Mouse (Mus musculus): ENCODE measurements at regions not wholly inside any gene's neighbourhood (a gene's known extent, or its start where the extent isn't known, plus 50 kb on each side); places are given as distances from the start of the nearest gene placed in this dataset.
A peak's percentile ranks its signal among the peaks of the same experiment; 100 is the strongest.
"Not testable (repeated sequence)": the region's sequence is repeated elsewhere in the genome, so short reads cannot be mapped to it uniquely, and the experiment has no call there.

DNA sequence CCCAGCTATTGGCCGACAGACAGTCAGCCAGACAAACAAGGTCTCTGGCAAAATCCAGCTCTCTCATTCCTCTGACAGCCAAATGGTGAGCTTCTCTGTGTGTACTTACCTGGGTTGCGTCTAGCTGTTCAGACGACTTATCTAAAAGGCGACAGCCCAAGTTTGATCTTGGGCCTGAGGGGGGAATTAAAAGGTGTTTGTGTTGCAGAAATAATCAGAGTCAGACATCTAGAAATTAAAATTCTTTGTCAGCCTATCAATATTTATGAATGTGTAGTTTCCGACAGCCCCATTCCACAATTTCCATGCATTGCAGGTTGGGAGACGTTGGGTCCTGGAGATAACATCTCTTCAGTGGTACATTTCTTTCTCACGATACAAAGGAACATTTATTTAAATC lies 128.9 kb upstream of the Nudt7 start:
- no peak overlapping the region for H3K4me3 ChIP-seq (ENCODE audit: low read length)
- H3K27ac ChIP-seq (ENCODE audit: low read length), result no peak overlapping the region
- H3K36me3 ChIP-seq (ENCODE audit: control insufficient read depth, insufficient read depth), result no peaks in the 10 kb centered on the region
- no peak for ATAC-seq (replicated peaks; ENCODE audit: extremely low read depth, insufficient read depth, low FRiP score)
- H3K9me3 ChIP-seq (replicated peaks; ENCODE audit: control insufficient read depth, low read length), result no peaks in the 10 kb centered on the region
- H3K4me2 ChIP-seq (ENCODE audit: low read depth, low read length), result no peak overlapping the region
- no peak overlapping the region for H3K9ac ChIP-seq (ENCODE audit: low read length)
- H3K27me3 ChIP-seq (ENCODE audit: control insufficient read depth, insufficient read depth, low read length), result no peaks in the 10 kb centered on the region
- no peaks in the 10 kb centered on the region for H3K4me1 ChIP-seq (ENCODE audit: control insufficient read depth, insufficient read depth, low read length)
- 70% methylated on average over 7 of the region's 7 CpGs for WGBS

DNA sequence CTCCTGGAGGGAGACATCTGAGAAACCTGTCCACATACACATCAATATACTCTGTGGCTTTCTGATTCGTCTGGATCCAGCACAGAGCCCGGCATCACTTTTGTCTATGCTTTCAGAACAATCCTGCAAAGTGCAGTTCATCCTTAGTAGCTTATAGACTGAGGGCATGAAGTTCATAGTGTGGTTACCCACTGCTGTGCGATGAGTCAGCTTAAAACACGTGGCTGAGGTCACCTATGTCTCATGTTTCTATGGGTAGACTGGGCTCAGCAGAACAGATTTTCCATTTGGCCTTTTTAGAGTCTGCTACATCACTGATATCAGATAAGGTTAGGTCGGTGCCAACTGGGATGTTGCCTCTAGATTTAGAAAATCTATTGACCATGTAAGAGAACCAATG lies 126.8 kb upstream of the Nudt7 start:
- no peak overlapping the region for H3K4me3 ChIP-seq (ENCODE audit: low read length)
- no peaks in the 10 kb centered on the region for H3K9me3 ChIP-seq (replicated peaks; ENCODE audit: control insufficient read depth, low read length)
- 79% methylated on average over 5 of the region's 5 CpGs for WGBS
- H3K4me1 ChIP-seq (ENCODE audit: control insufficient read depth, insufficient read depth, low read length), result no peaks in the 10 kb centered on the region
- no peaks in the 10 kb centered on the region for H3K36me3 ChIP-seq (ENCODE audit: control insufficient read depth, insufficient read depth)
- H3K27ac ChIP-seq (ENCODE audit: low read length), result no peak overlapping the region
- H3K4me2 ChIP-seq (ENCODE audit: low read depth, low read length), result no peak overlapping the region
- no peak for ATAC-seq (replicated peaks; ENCODE audit: extremely low read depth, insufficient read depth, low FRiP score)
- no peaks in the 10 kb centered on the region for H3K27me3 ChIP-seq (ENCODE audit: control insufficient read depth, insufficient read depth, low read length)
- no peak overlapping the region for H3K9ac ChIP-seq (ENCODE audit: low read length)

DNA sequence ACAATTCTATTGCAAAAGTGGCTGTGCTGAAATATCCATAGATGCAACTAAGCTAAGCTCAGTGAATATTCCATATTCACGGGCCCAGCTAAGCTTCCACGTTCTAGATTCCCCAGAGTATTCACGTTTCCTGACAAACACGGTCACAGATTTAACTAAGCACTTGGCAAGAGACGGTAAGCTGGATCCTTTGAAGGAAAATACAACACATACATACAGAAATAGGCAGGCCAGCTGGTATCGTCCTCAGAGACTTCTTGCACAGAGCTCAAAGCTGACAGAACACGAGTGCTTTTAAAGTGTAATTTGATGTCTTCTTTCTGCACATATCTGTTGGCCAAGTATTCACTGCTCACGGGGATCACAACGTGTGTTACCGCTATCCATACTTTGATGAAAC lies 126.3 kb upstream of the Nudt7 start:
- H3K4me2 ChIP-seq (ENCODE audit: low read depth, low read length), result no peak overlapping the region
- no peaks in the 10 kb centered on the region for H3K9me3 ChIP-seq (replicated peaks; ENCODE audit: control insufficient read depth, low read length)
- no peak for ATAC-seq (replicated peaks; ENCODE audit: extremely low read depth, insufficient read depth, low FRiP score)
- 59% methylated on average over 10 of the region's 10 CpGs for WGBS
- H3K4me3 ChIP-seq (ENCODE audit: low read length), result no peak overlapping the region
- H3K27me3 ChIP-seq (ENCODE audit: control insufficient read depth, insufficient read depth, low read length), result no peaks in the 10 kb centered on the region
- no peak overlapping the region for H3K27ac ChIP-seq (ENCODE audit: low read length)
- no peaks in the 10 kb centered on the region for H3K4me1 ChIP-seq (ENCODE audit: control insufficient read depth, insufficient read depth, low read length)
- no peaks in the 10 kb centered on the region for H3K36me3 ChIP-seq (ENCODE audit: control insufficient read depth, insufficient read depth)
- no peak overlapping the region for H3K9ac ChIP-seq (ENCODE audit: low read length)

DNA sequence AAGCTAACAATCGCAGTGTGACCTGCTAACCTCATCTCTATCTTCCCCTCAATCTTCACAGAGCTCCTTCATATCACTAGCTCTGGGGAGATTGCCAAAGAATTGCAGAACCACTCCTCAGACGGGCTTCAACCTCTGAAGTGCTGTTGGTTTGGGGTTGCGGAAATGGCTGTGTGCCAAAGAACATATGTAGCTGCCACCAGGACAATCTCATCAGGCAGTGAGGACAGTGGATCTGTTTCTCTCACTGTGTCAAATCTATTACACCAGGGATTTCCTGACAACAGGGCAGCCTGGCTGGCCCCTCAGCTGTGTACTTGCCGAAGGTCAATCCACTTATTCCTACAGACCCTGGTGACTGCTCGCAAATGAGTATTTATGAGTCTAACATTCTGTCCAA lies 115.0 kb upstream of the Nudt7 start:
- Histone ChIP-seq H3K27me3 (ENCODE audit: control insufficient read depth, insufficient read depth, low read length) (no peaks in the 10 kb centered on the region), H3K36me3 (ENCODE audit: control insufficient read depth, insufficient read depth) (no peaks in the 10 kb centered on the region), H3K4me1 (ENCODE audit: control insufficient read depth, insufficient read depth, low read length) (peaks cover 11% of the 10 kb centered on the region), H3K9ac (ENCODE audit: low read length) (no peak overlapping the region), H3K9me3 (replicated peaks; ENCODE audit: control insufficient read depth, low read length) (no peaks in the 10 kb centered on the region), H3K27ac (ENCODE audit: low read length) (peak overlapping the region; percentile 40), H3K4me2 (ENCODE audit: low read depth, low read length) (peak overlapping the region; percentile 34), H3K4me3 (ENCODE audit: low read length) (no peak overlapping the region)
- WGBS, result 8% methylated on average over 5 of the region's 5 CpGs
- peak; percentile 92 for ATAC-seq (replicated peaks; ENCODE audit: extremely low read depth, insufficient read depth, low FRiP score)

DNA sequence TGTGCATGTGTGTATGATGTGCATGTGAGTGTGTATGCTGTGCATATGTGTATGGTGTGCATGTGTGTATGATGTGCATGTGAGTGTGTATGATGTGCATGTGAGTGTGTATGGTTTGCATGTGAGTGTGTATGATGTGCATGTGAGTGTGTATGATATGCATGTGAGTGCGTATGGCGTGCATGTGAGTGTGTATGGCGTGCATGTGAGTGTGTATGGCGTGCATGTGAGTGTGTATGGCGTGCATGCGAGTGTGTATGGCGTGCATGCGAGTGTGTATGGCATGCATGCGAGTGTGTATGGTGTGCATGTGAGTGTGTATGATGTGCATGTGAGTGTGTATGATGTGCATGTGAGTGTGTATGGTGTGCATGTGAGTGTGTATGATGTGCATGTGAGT lies 103.2 kb upstream of the Nudt7 start:
- not testable (repeated sequence) for H3K9me3 ChIP-seq (replicated peaks; ENCODE audit: control insufficient read depth, low read length); H3K27me3 ChIP-seq (ENCODE audit: control insufficient read depth, insufficient read depth, low read length); H3K4me3 ChIP-seq (ENCODE audit: low read length); ATAC-seq (replicated peaks; ENCODE audit: extremely low read depth, insufficient read depth, low FRiP score); H3K27ac ChIP-seq (ENCODE audit: low read length); H3K36me3 ChIP-seq (ENCODE audit: control insufficient read depth, insufficient read depth); H3K4me2 ChIP-seq (ENCODE audit: low read depth, low read length); H3K4me1 ChIP-seq (ENCODE audit: control insufficient read depth, insufficient read depth, low read length); H3K9ac ChIP-seq (ENCODE audit: low read length)
- 94% methylated on average over 9 of the region's 9 CpGs for WGBS

DNA sequence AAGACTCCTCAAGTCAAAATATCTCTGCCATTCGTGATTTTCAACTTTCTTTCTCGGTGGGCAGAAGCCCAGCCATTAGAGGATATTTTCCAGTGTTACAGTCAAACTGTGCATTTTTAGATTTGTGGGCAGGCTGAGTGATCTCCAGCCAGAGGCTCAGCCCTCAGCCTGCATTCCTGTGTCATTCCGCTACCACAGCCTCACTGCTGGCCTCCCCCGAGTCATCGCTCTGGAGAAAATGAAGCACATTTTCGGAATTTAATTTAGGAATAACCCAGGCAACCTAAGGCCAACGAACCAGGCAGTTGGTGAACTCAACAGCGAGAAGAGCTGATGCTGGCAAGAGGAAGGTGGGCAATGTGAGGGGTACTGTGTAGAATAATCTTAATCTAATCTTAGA lies 80.9 kb upstream of the Nudt7 start:
- H3K36me3 ChIP-seq (ENCODE audit: control insufficient read depth, insufficient read depth), result no peaks in the 10 kb centered on the region
- WGBS, result 66% methylated on average over 8 of the region's 8 CpGs
- H3K4me3 ChIP-seq (ENCODE audit: low read length), result no peak overlapping the region
- ATAC-seq (replicated peaks; ENCODE audit: extremely low read depth, insufficient read depth, low FRiP score), result no peak
- no peak overlapping the region for H3K9ac ChIP-seq (ENCODE audit: low read length)
- no peaks in the 10 kb centered on the region for H3K4me1 ChIP-seq (ENCODE audit: control insufficient read depth, insufficient read depth, low read length)
- no peaks in the 10 kb centered on the region for H3K27me3 ChIP-seq (ENCODE audit: control insufficient read depth, insufficient read depth, low read length)
- no peak overlapping the region for H3K4me2 ChIP-seq (ENCODE audit: low read depth, low read length)
- no peaks in the 10 kb centered on the region for H3K9me3 ChIP-seq (replicated peaks; ENCODE audit: control insufficient read depth, low read length)
- H3K27ac ChIP-seq (ENCODE audit: low read length), result no peak overlapping the region

DNA sequence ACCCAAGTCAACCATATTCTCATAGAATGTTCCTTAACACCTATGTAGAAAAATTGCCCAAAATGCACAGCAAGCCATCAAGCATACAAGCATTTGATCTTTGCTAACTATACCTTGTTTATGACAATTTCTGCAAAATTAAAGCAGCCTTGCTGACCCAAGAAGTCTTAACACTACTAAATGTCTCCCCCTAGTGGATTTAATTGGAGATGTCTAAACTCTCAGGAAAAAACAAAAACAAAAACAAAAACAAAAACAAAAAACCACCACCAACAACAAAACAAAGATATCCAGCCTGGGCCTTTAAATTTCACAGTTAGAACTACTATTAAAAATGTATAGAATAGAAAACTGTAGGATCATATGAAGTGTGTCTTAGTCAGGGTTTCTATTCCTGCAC lies 69.8 kb upstream of the Nudt7 start:
- ATAC-seq (replicated peaks; ENCODE audit: extremely low read depth, insufficient read depth, low FRiP score), result no peak
- no peak overlapping the region for H3K4me3 ChIP-seq (ENCODE audit: low read length)
- H3K27me3 ChIP-seq (ENCODE audit: control insufficient read depth, insufficient read depth, low read length), result no peaks in the 10 kb centered on the region
- no peaks in the 10 kb centered on the region for H3K36me3 ChIP-seq (ENCODE audit: control insufficient read depth, insufficient read depth)
- H3K27ac ChIP-seq (ENCODE audit: low read length), result no peak overlapping the region
- H3K9ac ChIP-seq (ENCODE audit: low read length), result no peak overlapping the region
- H3K9me3 ChIP-seq (replicated peaks; ENCODE audit: control insufficient read depth, low read length), result no peaks in the 10 kb centered on the region
- no peaks in the 10 kb centered on the region for H3K4me1 ChIP-seq (ENCODE audit: control insufficient read depth, insufficient read depth, low read length)
- no peak overlapping the region for H3K4me2 ChIP-seq (ENCODE audit: low read depth, low read length)

DNA sequence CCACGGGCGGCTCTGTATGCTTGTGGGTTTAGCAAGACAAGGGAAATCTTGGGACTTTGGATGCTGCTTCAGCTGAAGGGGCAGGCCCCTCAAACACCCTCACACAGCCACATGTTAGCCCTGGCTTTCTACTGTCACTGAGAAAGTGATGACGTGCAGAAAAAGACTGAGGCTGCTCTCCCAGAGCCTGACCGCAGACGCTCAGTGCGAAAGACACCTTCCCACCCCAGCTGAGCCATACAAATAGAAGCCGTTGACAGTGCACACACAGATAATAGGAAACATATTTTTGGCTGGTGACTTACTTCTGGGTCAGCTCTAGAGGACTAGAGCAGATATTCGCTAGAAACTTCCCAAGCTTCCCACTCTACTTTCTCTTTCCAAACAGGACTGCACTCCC lies 61.0 kb upstream of the Nudt7 start:
- Histone ChIP-seq H3K9me3 (replicated peaks; ENCODE audit: control insufficient read depth, low read length) (peaks cover 6% of the 10 kb centered on the region; the same call in 1 of the 2 replicates), H3K4me2 (ENCODE audit: low read depth, low read length) (peak overlapping the region; percentile 40), H3K9ac (ENCODE audit: low read length) (no peak overlapping the region), H3K27ac (ENCODE audit: low read length) (peak overlapping the region; percentile 16; the same call in 1 of the 2 replicates), H3K4me3 (ENCODE audit: low read length) (peak overlapping the region; percentile 18), H3K4me1 (ENCODE audit: control insufficient read depth, insufficient read depth, low read length) (peaks cover 8% of the 10 kb centered on the region; the same call in 1 of the 2 replicates), H3K27me3 (ENCODE audit: control insufficient read depth, insufficient read depth, low read length) (no peaks in the 10 kb centered on the region), H3K36me3 (ENCODE audit: control insufficient read depth, insufficient read depth) (no peaks in the 10 kb centered on the region)
- 34% methylated on average over 8 of the region's 8 CpGs for WGBS
- peak; percentile 81 for ATAC-seq (replicated peaks; ENCODE audit: extremely low read depth, insufficient read depth, low FRiP score)

DNA sequence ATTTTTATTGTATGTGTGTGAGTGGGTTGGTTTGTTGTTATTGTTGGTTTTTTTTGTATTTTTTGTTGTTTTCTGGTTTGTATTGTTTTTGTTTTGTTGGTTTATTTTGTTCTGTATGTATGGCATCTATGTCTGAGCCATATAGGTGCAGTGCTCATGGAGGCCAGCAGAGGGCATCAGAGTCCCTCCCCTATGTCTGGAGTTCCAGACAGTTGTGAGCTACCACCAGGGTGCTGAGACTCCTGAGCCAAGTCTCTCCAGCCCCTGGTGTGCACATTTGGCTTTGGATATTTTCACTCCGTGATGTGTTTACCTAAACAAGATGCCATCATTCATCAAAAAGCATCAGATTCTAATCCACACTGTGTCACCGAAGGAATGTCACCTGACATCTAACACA lies 59.2 kb upstream of the Nudt7 start:
- Histone ChIP-seq H3K4me2 (ENCODE audit: low read depth, low read length) (no peak overlapping the region), H3K27me3 (ENCODE audit: control insufficient read depth, insufficient read depth, low read length) (no peaks in the 10 kb centered on the region), H3K9me3 (replicated peaks; ENCODE audit: control insufficient read depth, low read length) (peaks cover 6% of the 10 kb centered on the region; the same call in 1 of the 2 replicates), H3K27ac (ENCODE audit: low read length) (no peak overlapping the region), H3K9ac (ENCODE audit: low read length) (no peak overlapping the region), H3K4me1 (ENCODE audit: control insufficient read depth, insufficient read depth, low read length) (peaks cover 8% of the 10 kb centered on the region; the same call in 1 of the 2 replicates), H3K36me3 (ENCODE audit: control insufficient read depth, insufficient read depth) (no peaks in the 10 kb centered on the region), H3K4me3 (ENCODE audit: low read length) (no peak overlapping the region)
- no peak for ATAC-seq (replicated peaks; ENCODE audit: extremely low read depth, insufficient read depth, low FRiP score)
- WGBS, result 86% methylated on average over 2 of the region's 2 CpGs

DNA sequence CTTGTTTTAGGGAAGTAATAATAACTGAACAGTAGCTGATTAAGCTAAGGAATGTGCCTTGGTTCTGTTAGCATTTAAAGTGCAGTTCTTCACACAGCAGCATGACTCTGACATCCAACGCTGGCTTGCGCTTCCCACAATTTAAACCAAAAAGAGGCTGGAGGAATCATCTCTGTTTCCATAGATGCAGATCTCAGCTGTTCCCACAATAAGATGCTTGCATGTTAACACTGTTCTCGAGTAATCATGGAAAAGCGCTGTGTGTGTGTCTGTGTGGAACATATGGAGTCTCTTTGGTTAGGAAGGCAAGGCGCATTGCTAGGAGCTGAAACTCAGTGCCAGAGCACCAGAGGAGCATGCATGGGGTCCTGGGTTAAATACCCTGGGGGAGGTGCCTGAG lies 56.7 kb upstream of the Nudt7 start:
- H3K4me1 ChIP-seq (ENCODE audit: control insufficient read depth, insufficient read depth, low read length), result peaks cover 8% of the 10 kb centered on the region; the same call in 1 of the 2 replicates
- H3K9me3 ChIP-seq (replicated peaks; ENCODE audit: control insufficient read depth, low read length), result peaks cover 6% of the 10 kb centered on the region; the same call in 1 of the 2 replicates
- H3K9ac ChIP-seq (ENCODE audit: low read length), result no peak overlapping the region
- no peaks in the 10 kb centered on the region for H3K27me3 ChIP-seq (ENCODE audit: control insufficient read depth, insufficient read depth, low read length)
- WGBS, result 85% methylated on average over 5 of the region's 5 CpGs
- no peaks in the 10 kb centered on the region for H3K36me3 ChIP-seq (ENCODE audit: control insufficient read depth, insufficient read depth)
- H3K4me3 ChIP-seq (ENCODE audit: low read length), result no peak overlapping the region
- no peak for ATAC-seq (replicated peaks; ENCODE audit: extremely low read depth, insufficient read depth, low FRiP score)
- no peak overlapping the region for H3K4me2 ChIP-seq (ENCODE audit: low read depth, low read length)
- H3K27ac ChIP-seq (ENCODE audit: low read length), result no peak overlapping the region

All from heart, embryonic 16.5 days (tissue).